Mouse (Mus musculus) embryo, embryonic 10.5 days (tissue): ENCODE results near the gene Mettl6.
A peak's percentile ranks its signal among the peaks of the same experiment; 100 is the strongest.

Experiments used
- DNase-seq: peaks from one replicate; pipeline ENCODE4 v3.0.0-alpha.2; 2015; ENCODE audit warnings: low spot score

Gene Mettl6

GRCm38 (mm10) chr14:31494975-31495455 is at the start of gene Mettl6:
Gene Mettl6, minus strand, starts transcription at chr14:31495040.
- peak; percentile 96 for DNase-seq

- DNase-seq: no peak
Measured at GRCm38 (mm10) chr14:31543885-31544442, 49.1 kb upstream of the Mettl6 start.

- DNase-seq: no peak
Measured at GRCm38 (mm10) chr14:31537298-31537697, 42.5 kb upstream of the Mettl6 start.

GRCm38 (mm10) chr14:31532656-31533055 is 37.8 kb upstream of the Mettl6 start:
- no peak for DNase-seq

GRCm38 (mm10) chr14:31531506-31532148 is 36.8 kb upstream of the Mettl6 start:
- peak; percentile 21 for DNase-seq

- no peak for DNase-seq
Measured at GRCm38 (mm10) chr14:31530847-31531246, 36.0 kb upstream of the Mettl6 start.

- DNase-seq: no peak
Measured at GRCm38 (mm10) chr14:31525040-31525810, 30.4 kb upstream of the Mettl6 start.

- no peak for DNase-seq
Measured at GRCm38 (mm10) chr14:31521318-31521717, 26.5 kb upstream of the Mettl6 start.

- DNase-seq: peak; percentile 22
Measured at GRCm38 (mm10) chr14:31519165-31519564, 24.3 kb upstream of the Mettl6 start.

- no peak for DNase-seq
Measured at GRCm38 (mm10) chr14:31515895-31516294, 21.1 kb upstream of the Mettl6 start.

- no peak for DNase-seq
Measured at GRCm38 (mm10) chr14:31510322-31510721, 15.5 kb upstream of the Mettl6 start.

- no peak for DNase-seq
Measured at GRCm38 (mm10) chr14:31509911-31510310, 15.1 kb upstream of the Mettl6 start.

GRCm38 (mm10) chr14:31506456-31506855 is 11.6 kb upstream of the Mettl6 start:
- no peak for DNase-seq

GRCm38 (mm10) chr14:31503406-31503805 is 8.6 kb upstream of the Mettl6 start:
- no peak for DNase-seq

GRCm38 (mm10) chr14:31499526-31499925 is 4.7 kb upstream of the Mettl6 start:
- DNase-seq: no peak

GRCm38 (mm10) chr14:31496241-31496646 is 1.4 kb upstream of the Mettl6 start:
- DNase-seq: peak; percentile 17

GRCm38 (mm10) chr14:31495538-31495937 is 698 bp upstream of the Mettl6 start:
- DNase-seq: no peak

GRCm38 (mm10) chr14:31494349-31494974 is 378 bp downstream of the Mettl6 start, which contains the start of gene Eaf1:
Gene Eaf1, plus strand, starts transcription at chr14:31494399.
- no peak for DNase-seq

- no peak for DNase-seq
Measured at GRCm38 (mm10) chr14:31493901-31494300, 939 bp downstream of the Mettl6 start.

GRCm38 (mm10) chr14:31488055-31488454 is 6.8 kb downstream of the Mettl6 start:
- no peak for DNase-seq

- DNase-seq: no peak
Measured at GRCm38 (mm10) chr14:31486465-31486864, 8.4 kb downstream of the Mettl6 start.

GRCm38 (mm10) chr14:31482417-31482816 is 12.4 kb downstream of the Mettl6 start:
- no peak for DNase-seq
